Mouse (Mus musculus) embryonic fibroblast, embryonic 13.5 days (primary cell): ENCODE measurements at regions not wholly inside any gene's neighbourhood (a gene's known extent, or its start where the extent isn't known, plus 50 kb on each side); places are given as distances from the start of the nearest gene placed in this dataset.

ENCODE experiments used
- CTCF ChIP-seq: IDR thresholded peaks from 2 replicates; pipeline ENCODE4 v1.5.1; 2011; ENCODE audit warnings: mild to moderate bottlenecking, control low read depth, low read length, moderate library complexity, borderline replicate concordance; ENCODE audit not compliant: insufficient read depth
- POLR2A ChIP-seq: IDR thresholded peaks from 2 replicates; pipeline ENCODE4 v1.6.1; 2011; ENCODE audit warnings: low read depth, mild to moderate bottlenecking, control low read depth, low read length, moderate library complexity

GRCm38 (mm10) chr12:12765490-12766058 is 176.1 kb downstream of the Mycn start:
- TF ChIP-seq POLR2A (no peak), CTCF (no peak)
